Mouse (Mus musculus): ENCODE measurements around the gene Galntl6.

Gene Galntl6

DNA sequence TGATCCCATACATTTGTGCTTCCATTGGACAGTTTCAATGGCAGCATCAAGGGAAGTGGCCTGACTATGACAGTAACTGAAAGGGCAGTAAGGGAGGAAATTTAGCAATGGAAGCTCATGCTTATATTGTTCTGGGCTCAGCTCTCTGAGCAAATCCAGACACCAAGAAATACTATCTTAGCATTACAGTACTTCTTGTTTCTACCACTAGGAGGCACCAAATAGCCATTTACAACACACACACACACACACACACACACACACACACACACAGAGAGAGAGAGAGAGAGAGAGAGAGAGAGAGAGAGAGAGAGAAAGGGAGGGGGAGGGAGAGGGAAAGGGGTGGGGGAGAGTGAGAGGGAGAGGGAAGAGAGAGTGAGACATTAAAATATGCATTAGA, 1023.6 kb downstream of the Galntl6 start:
- DNase-seq (ENCODE audit: extremely low read depth, low read depth, low spot score), result no peak

DNA sequence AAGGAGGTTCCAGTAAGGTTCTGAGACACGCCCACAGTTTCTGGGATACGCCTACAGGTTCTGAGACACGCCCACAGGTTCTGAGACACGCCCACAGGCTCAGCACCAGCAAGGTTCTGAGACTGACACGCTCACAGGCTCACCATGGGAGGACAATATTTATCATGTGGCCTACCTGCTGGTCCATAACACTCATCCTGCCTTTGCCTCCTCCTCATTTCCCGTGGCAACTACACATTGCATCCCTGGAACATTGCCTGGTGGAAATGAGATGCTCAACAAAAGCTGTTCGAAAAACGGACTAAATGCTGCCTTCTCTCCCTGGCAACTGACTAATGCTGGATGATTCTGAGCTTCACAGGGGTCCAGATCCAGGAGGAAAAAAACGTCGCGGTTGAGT, 1033.0 kb downstream of the Galntl6 start:
- DNase-seq (ENCODE audit: extremely low read depth, low read depth, low spot score), result no peak

DNA sequence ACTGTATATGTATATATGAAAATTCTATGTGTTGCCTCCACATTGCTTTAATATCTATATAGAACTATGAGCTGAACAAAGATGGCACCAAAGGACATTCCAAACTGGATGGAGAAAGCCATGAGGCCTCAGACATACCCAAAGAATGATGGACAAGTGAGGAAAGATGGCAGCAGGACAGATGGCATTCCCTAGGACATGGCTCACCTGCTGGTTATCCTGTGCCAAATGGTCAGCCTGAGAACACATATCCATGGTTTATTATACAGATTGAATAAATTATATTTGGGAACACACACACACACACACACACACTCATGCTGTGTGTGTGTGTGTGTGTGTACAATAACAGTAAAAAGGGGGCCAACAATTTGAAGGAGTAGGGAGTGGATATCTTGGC, 1063.4 kb downstream of the Galntl6 start:
- no peak for DNase-seq (ENCODE audit: extremely low read depth, low read depth, low spot score)

DNA sequence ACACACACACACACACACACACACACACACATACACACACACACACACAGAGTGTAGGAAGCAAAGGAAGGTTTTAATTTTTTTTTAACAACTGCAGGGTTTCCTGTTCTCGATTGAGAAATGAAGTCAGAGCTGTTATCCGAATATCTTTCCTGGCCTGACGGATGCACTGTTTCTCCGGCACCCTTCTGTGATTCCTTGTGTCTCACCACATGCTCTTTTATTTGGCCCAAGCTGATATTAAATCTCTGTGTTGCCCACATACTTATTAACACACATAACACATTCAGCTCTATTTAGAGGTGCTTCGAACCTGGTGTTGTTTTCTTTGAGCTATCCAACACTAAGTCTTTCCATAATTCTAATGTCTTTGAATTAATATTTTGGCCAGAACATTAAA, 1069.0 kb downstream of the Galntl6 start:
- no peak for DNase-seq (ENCODE audit: extremely low read depth, low read depth, low spot score)

DNA sequence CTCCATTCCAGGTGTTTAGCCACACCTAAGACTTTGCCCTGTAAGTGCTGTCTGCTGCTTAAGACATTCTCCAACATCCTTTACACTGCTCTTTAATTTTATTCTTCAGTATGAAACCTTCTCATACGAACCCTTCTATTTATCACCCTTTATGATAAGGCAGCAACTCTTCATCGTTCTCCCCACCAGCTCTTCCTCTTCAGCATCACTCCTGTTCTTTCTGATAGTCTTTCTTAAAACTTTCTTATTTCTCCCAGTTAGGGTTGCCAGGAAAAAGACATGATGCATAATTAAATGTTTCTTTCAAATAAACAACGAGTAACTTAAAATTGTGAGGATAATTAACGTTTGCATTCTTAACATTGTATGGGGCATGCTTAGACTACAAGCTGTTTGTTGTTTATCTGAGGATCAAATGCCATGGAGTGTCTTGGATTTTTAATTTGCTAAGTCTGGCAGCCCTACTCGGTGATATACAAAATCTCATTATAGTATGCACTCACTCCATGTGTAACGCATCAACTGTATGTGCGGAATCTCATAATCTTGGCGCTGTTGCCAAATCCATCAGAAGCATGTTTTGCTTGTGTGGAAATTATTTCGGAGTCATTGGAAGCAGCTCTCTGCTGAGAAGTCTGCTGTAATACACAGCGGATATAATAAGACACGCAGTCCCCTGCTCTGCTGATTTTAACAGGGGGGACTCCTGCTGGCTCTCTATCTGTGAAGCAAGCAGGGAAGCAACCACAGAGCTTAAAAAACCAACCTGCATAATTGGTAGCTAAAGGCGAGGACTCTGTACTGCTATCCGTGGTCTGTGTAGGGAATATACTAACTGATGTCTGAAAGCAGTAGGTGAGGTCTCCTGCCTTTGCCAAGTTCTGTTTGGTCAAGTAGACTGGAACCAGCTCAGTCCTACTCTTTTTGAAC, 1069.7 kb downstream of the Galntl6 start:
- DNase-seq (ENCODE audit: extremely low read depth, low read depth, low spot score), result no peak

DNA sequence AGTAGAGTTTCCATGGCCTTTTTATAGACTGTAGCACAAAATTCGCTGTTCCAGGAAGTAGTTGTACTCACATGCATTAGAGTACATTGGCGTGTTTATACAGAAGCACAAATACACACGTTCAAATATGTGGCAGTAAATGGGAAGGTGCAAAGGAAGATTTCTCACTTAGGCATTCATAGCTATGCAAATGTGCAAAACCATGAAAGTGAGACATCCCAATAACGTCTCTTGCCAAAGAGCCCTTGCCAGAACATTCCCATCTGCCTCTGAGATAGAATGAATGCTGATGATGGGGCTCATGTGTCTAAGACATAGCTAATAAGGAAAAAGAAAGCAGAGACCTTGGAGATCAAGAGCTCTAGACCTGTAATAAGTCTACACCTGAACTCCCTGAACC, 1071.0 kb downstream of the Galntl6 start:
- DNase-seq (ENCODE audit: extremely low read depth, low read depth, low spot score), result no peak

DNA sequence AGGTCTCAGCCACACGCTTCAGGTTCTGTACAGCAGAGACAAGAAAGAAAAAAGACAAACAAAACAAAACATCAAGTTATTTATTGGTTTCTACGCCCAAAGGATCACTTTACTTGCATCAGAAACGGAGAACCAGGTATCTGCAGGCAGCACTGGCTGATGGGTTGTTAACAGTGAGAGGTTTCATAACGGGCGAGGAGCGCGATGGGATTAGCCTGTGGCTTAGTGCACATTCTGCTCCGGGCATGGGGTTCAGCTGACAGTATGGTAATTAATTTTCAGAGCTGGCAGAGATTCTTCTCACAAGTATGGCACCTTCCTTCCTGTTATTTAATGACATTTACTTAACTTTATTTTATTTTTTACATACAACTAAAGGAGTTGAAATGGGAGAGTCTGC, 1075.1 kb downstream of the Galntl6 start:
- no peak for DNase-seq (ENCODE audit: extremely low read depth, low read depth, low spot score)

DNA sequence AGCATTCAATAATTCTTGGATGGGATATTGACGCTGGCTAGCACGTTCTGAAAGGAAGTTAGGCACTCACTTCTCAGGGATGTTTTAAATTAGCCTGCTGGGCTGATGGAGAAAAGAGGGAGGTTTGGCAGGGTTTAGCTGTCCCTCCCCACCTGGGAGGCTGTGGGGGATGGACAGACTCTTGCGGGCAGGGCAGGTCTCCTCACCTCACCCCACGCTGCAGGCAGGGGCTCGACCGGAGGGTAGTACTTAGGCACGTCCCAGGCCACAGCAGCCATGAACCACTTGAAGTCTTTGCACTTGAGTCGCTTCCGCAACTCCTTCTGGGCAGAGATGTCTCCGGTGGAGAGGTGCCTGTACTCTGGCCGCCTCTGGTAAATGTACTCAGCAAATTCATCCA, 1075.5 kb downstream of the Galntl6 start:
- no peak for DNase-seq (ENCODE audit: extremely low read depth, low read depth, low spot score)

DNA sequence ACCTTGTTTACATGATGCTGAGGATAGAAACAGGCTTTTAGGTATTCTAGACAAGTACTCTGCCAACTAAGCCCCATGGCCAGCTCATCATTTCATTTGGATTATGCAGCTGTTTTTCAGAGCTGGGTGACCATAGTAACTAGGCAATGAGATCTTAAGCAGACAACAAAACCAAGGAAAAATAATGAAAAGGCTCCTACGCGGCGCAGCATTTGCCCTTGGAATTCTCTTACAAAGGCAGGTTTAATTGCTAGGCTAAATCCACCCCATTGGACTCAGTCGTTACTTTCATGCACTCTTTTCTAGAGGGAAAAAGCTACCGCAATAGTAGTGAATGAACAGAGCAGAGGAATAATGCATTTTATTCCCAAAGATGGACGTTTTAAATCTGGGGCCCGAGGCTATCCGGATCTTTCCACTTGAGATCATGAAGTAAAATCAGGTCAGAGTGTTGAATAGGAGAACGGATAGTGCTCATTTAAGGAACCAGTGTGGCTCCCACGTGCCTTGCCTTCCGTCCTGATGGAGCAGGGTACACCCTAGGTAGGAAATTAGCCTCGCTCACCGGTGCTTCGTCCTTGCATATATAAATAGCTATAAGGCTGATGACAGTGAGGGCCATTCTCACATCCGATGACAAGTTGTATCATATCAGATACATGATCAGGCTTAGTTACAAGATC, 1076.1 kb downstream of the Galntl6 start:
- DNase-seq (ENCODE audit: extremely low read depth, low read depth, low spot score), result no peak

DNA sequence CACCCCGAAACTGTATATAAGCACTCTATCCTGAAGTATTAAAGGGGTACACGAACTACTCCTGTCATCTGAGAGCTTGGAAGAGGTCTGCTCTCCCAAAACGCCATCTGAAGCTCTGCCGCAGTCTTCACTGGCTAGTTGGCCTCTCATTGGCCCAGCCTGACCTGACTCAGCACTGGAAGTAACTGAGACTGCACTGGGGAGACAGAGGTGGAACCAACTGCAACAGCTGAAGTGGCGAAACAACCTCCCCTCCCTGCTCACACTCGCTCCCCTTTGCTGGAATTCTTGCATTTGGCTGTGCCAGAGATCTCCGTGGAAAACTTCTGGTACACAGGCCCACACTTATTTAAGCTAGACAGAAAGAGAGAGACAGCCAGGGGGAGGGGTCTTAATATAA, 1089.3 kb downstream of the Galntl6 start:
- no peak for DNase-seq (ENCODE audit: extremely low read depth, low read depth, low spot score)

DNA sequence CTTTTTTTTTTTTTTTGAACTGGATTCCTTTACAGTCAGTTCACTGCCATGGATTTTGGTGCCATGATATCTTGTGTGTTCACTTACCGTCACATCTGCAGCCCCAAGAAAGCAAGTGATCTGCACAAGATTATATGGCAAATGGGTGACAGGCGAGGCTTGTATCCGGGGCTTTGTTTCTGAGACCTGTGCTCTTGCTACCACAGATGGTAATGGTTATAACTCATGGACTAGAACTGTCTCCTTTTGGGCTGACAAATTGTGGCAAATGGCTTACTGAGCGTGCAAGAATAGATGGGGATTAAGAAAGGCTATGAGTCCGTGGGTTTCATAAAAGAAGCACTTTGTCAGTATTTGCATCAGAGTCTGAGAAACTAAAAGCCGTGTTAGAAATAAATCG, 1096.4 kb downstream of the Galntl6 start:
- DNase-seq (ENCODE audit: extremely low read depth, low read depth, low spot score), result no peak

DNA sequence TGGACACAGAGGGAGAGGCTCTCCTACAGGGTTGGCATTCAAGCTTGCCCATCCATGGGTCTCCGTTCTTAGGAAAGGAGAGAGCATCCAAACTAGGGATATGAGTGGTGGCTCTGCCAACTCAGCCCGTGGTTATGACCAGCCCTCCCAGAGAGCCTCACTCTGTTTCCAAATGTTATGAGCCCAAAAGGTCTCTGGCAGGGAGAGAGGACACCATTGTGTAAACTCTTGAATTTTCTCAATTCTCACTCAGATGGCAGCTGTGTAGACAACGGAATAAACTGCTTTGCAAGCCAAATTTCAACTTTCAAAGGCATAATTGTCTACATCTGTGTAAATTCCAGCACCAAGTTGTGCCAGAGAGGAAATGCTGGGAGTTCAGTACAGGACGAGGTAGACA, 1105.4 kb downstream of the Galntl6 start:
- no peak for DNase-seq (ENCODE audit: extremely low read depth, low read depth, low spot score)

DNA sequence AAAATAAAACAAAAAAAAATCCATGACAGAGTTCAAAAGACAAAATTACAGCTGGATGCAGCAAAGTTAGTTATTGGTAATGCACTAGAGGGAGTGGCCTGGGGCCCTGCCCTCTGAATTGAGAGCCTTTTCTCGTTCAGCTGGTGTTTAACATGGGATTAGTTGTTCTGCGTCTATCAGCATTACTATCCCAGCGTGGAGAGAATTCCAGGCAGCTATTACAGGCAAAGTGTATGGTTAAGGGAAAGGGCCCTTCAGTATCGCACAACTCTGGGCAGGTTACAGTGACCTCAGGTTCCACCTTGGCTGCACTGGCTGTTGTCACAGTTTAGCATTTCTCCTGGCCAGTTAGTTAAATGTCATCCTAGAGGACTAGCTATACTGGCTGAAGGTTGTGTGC, 1107.3 kb downstream of the Galntl6 start:
- DNase-seq (ENCODE audit: extremely low read depth, low read depth, low spot score), result no peak

DNA sequence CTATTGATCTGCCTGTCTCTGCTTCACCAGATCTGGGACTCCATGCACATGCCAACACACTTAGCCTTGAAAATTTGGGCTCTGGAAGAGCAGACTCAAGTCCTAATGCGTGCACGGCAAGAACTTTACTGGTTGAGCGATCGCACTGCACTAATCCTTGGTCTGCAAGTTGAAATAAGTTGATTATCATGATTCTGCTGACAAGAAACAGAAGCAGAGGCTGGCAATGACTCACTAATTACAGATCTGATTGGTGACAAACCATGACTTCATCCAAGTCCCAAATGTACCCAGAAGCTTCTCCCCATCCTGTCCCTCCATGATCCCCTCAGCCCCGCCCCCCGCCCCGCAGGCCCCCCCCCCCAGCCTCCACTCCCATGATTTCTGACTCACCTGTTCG, 1108.6 kb downstream of the Galntl6 start:
- no peak for DNase-seq (ENCODE audit: extremely low read depth, low read depth, low spot score)

DNA sequence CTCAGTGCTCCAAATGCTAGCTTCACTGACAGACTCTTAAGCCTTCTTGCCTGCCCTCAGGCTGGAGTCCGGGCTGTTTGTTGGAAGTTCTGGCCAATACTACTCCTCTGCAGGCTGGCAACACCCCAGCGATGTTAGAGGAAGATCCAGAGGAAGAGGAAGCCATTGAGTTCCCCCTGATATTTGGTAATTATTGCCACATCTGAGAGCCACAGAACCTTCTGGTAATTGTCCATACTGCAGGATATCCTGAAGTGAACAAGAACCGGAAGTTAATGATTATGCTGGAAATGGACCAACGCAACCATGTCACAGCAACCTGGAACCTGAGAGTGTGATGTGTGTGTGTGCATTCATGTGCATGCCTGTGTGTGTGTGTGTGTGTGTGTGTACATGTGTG, 1111.2 kb downstream of the Galntl6 start:
- no peak for DNase-seq (ENCODE audit: extremely low read depth, low read depth, low spot score)

DNA sequence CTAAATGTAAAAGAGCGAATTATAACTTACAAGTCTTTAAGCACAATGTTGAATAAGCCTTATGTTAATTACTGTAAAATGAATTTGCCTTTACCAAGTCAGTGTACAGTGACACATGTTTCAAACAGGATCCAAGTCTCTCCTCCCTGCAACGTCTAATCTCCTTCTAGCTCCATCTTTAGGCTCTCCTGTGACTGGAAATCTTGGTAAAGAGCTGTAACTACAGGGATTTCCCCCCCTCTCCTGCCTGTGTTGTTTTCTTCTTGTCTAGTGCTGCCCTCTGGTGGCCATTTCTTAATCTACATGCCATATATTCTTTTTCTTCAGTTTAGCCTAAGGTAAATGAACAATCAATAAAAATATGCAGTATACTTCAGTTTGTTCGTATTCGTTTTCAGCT, 1112.1 kb downstream of the Galntl6 start:
- peak; percentile 25 for DNase-seq (ENCODE audit: extremely low read depth, low read depth, low spot score)

DNA sequence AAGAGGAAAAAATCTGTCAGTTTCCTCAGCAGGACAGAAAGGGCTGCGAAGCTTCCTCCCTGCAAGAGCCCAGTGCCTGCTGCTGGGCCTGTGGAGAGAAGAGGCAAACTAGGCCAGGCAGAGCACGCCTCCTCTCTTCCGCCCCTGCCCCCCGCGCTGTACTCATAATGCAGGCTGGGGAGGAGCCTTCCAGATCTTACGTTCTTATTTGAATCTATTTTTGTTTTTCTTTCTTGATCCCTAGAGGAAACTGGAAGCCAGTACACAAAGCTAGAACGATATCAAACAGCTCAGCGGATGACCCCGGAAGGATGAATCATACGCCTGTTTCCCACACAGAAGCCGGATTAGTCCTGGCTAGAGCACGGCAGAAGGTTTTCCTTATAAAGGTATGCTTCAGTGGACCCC, 1112.6 kb downstream of the Galntl6 start:
- no peak for DNase-seq (ENCODE audit: extremely low read depth, low read depth, low spot score)

DNA sequence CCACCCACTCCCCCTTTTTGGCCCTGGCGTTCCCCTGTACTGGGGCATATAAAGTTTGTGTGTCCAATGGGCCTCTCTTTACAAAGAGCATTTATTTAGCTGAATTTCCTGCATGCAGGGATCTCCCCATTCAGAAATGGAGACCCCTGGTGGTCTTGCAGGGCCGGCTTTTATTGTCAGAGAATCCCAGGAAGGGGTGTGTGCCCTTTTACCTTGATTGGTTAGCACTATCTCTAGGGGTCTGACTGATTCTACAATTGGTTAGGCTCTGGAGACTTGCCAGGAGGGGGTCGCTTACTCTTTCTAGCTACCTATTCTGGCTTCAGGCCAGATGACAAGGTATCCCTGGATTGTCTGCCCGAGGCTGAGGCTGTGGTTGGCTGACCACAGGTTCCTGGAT, 1119.0 kb downstream of the Galntl6 start:
- DNase-seq (ENCODE audit: extremely low read depth, low read depth, low spot score), result no peak

DNA sequence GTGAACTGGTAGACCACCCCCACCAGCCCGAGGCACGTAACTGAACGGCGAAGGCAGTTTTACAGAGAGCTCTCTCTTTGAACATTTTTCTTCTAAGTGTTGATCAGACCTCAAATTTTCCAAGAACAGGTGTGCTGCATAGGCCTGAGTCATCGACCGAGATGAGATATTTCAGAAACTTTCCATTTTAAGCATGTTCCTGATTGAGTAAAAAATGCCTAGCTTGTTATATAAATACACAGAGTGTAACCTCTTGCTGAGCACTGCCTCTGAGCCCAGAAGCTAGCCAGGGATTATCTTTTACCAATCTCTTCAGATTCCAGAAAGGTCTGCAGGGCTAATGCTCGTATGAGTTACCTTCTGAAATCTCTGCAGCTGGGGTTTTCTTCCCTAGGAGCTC, 1120.2 kb downstream of the Galntl6 start:
- DNase-seq (ENCODE audit: extremely low read depth, low read depth, low spot score), result no peak

DNA sequence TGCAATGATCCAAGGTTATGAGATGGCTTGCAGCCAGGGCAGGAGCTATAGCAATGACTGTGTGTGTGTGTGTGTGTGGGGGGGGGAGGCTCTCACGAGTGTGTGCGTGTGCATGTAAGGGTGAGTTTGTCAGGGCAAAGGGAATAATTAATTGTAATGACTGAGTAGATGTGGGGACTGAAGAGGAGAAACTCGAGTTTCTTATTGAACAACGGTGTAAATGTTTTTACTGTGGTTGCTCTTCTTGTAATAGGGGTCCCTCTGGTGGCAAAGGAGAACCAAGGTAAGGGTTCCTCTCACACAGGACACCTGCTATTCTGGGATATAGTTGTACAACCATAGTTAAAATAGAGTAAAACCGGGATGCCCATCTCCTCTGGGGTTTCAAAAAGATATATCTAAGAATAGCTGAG, 1121.1 kb downstream of the Galntl6 start:
- no peak for DNase-seq (ENCODE audit: extremely low read depth, low read depth, low spot score)

DNA sequence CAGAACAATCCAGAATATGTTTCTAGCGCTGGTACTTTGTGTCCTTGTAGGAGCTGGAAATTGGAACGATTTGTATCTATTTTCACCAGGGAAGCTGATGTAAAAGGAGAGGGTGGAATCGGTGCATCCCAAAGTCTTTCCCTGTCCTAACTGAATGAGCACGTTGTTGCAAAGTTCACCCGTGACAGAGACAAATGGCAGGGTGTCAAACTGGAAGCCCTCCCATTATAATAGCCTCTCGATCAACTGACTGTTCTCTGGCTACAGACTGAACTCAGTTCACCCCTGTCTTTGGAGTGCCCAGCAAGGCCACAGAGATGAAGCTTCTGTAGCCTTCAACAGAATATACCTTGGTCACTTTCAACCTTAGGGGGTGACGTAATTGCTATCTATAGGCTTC, 1132.9 kb downstream of the Galntl6 start:
- DNase-seq (ENCODE audit: extremely low read depth, low read depth, low spot score), result no peak

DNA sequence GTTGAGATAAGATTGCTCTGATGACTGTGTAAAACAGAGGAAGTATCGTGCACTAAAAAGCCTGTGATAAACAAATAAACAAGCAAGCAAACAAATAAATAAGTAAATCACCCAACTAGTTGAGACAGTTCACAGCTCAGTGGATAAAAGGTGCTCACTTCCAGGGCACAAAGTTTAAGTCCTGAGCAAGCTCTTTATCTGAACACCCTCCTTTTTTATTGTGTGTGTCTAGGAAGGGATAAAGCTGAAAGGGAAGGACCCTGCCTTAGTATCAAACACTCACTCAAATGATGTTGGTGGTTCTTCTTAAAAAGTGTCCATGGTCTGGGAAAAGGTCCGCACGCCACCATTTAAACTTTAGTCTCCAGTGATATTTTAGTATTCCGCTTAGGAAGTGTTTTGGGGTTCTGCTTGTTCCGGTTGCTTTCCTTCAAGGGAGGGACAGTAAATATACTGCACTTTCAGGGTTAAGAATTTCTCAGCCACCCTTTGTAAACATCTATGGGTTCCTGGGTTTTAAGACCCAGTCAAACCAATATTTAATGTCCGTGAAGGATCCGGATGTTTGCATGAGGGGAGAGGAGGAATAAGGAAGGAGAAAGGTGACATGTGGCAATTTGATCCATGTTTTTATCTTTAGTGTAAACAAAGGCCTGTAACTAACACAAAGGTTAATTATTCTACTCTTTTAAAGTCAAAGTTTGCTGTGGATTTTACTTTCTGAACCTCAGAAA, 1134.3 kb downstream of the Galntl6 start:
- DNase-seq (ENCODE audit: extremely low read depth, low read depth, low spot score), result no peak
